ENCODE assay signal across 7 mouse cellular contexts in the genomic region with DNA sequence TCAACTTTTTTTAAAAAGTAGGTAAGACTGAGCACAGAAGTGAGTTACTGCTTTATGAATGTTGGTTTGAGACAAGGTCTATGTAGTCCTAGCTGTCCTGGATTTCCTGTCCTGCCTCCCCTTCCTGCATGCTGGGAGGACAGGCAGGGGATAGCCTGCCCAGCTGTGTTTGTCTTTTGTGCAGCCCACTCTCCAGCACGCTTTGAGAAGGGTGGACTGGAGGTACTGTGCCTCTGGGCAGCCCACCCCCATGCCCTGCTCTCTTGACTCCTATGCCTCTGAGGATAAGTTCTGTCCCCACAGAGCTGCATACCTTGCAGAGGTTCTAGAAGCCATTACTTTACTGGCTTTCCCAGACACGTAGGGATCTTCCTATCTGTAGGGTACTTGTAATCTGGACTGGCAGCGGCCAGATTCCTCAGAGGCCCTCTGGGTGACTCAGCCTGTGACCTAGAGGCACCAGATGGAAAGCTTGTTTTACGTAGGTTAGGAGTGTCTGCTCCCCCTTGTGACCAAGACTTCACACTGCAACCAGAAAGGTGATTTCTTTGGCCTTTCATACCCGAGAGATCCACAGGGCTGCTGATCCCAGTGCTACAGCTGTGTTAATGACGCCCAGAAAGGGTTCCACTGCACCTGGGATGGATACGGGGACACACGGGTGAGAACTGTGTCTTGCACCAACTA. TPM values are rescaled to one million over a fixed set of nuclear protein-coding genes. Genes with fewer than 3 reads are reported as not detected.
DNase-seq lines count a peak whose midpoint lies in the region.

No protein-coding gene starts in this region.

- H3K4me3 ChIP-seq in brown adipose tissue, adult 24 weeks (ENCODE audit: insufficient read depth, low read depth, low read length): no peak overlapping the region

- intact Hi-C loops in heart, postnatal 14 days (cut with DNase I): loop anchor here (1.0 to 5.0 kb wide), 2 partner anchors 32 to 46 kb away; no protein-coding TSS in a partner anchor

- peaks cover 4% of the 10 kb centered on the region; the same call in 1 of the 2 replicates for H3K4me1 ChIP-seq in brown adipose tissue, adult 24 weeks (ENCODE audit: control insufficient read depth, insufficient read depth, insufficient read length, low read length)

- peak overlapping the region; percentile 75 for H3K27ac ChIP-seq in brown adipose tissue, adult 24 weeks (replicated peaks; ENCODE audit: low read depth, low read length)

- DNase-seq in Muller cell, postnatal 12 days (ENCODE audit: inconsistent ontology term): peak; percentile 85
- peak; percentile 67 for DNase-seq in fibroblast of lung, adult 2 months (ENCODE audit: low read depth)
- peak; percentile 63 to 71 for DNase-seq in heart, postnatal 14 days
- DNase-seq in kidney, postnatal 36 days: peak; percentile 76 to 79
- DNase-seq in lung, postnatal 36 days: peak; percentile 91
- peak; percentile 89 for DNase-seq in retina, postnatal 1 day

RNA-seq across cellular contexts. Expression of a gene that starts 17.9 kb away (rescaled TPM):
- 5.0 and 10.8 TPM in 2 replicates for polyA plus RNA-seq in brown adipose tissue, adult 24 weeks (2012; ENCODE audit: insufficient read depth, insufficient read length, missing spikeins)
- total RNA-seq in heart, postnatal 14 days (2021): 1 to 10 TPM; 7.9 to 8.7 TPM

RNA-seq across cellular contexts. Expression of a gene that starts 39.5 kb away (rescaled TPM):
- polyA plus RNA-seq in brown adipose tissue, adult 24 weeks (2012; ENCODE audit: insufficient read depth, insufficient read length, missing spikeins): 26.4 and 28.6 TPM in 2 replicates
- 10 to 100 TPM; 32.1 to 39.4 TPM for total RNA-seq in heart, postnatal 14 days (2021)

RNA-seq across cellular contexts. Expression of a gene that starts 52.6 kb away (rescaled TPM):
- 16.0 and 17.2 TPM in 2 replicates for polyA plus RNA-seq in brown adipose tissue, adult 24 weeks (2012; ENCODE audit: insufficient read depth, insufficient read length, missing spikeins)
- 10 to 100 TPM; 14.6 to 14.9 TPM for total RNA-seq in heart, postnatal 14 days (2021)
